Mouse (Mus musculus) layer of hippocampus, postnatal 25 days (tissue): Measurements from ENCODE around the gene Nfya. TPM values are rescaled to one million over a fixed set of nuclear protein-coding genes. Genes with fewer than 3 reads are reported as not detected.

Source experiments
- DNase-seq, 2 experiments: peaks; one replicate each; pipeline ENCODE4 v3.0.0; 2022; ENCODE audit warnings: mixed read lengths in 2 of 2, low spot score in 1 of 2; ENCODE audit errors: extremely low spot score in 1 of 2
- total RNA-seq, 2 experiments: library from RNA; stranded (reverse); gene quantifications; 2 replicates each; pipeline ENCODE4 v1.2.3; 2021

Gene Nfya
- total RNA-seq, 2 experiments from 2014 or later, result 26.7 to 27.1 TPM

DNA sequence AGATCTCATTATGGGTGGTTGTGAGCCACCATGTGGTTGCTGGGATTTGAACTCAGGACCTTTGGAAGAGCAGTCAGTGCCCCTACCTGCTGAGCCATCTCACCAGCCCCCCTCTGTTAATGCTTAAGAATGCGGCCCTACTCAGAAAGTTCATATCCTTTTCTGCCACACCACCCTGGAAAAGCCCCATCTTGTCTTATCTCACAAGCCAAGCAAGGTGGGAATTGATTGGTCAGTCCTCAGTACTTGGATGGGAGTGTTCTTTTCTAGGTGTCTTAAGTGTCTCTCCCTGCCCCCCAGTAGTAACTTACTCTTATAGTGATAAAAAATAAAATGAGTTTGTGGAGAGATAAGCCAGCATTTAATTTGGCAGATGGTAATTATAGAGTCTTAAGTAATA, 5.0 kb downstream of the Nfya start:
- no peak for DNase-seq

DNA sequence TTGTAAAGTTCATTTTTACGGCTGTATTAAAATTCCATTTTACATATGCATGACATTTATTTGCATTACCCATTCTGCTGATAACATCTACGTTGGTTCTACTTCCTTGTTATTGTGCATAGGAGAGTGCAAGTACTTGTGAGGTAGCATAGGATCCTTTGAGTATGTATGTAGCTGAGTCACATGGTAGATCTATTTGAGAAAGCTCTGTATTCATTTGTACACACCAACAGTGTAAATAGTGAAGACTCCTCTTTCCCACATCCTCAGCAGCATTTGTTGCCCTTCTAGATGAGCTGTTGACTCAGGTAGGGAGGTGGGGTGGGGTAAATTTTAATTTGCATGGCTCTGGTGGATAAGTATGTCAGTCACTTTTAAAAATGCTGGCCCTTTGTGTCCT, 5.9 kb downstream of the Nfya start:
- DNase-seq, result no peak

DNA sequence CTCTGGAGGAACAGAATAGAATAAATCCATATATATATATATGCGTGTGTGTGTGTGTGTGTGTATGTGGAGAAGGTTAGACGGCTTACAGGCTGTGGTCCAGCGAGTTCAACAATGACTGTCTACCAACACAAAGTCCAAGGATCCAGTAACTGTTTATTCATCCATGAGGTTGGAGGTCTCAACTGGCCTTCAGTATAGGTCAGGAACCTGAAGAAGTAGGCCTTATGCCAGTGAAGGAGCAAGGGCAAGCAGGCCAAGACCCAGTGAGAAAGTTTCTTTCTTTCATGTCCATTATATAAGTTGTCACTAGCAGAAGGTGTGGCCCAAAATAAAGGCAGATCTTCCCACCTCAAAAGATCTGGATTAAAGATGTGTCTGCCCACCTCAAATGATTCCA, 7.0 kb downstream of the Nfya start:
- DNase-seq, result no peak

DNA sequence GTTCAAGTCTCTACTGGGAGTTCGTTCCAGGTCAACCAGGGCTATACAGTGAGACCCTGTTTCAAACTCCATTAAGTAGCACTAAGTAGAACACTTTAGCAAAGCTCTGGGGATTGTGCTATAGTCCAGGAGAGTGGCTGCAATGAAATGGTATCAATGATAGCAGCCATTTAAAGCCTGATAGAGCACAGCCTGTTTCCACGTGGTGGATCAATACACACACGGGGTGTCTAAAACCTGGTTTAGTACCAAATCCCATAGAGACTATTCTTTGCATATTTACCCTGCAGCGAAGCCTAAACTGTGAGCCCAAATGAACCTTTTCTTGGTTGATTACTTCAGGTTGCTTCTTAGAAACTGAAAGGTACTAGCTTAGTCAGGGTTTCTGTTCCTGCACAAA, 8.0 kb downstream of the Nfya start:
- no peak for DNase-seq

- DNase-seq, result no peak
These were observed 17.1 kb downstream of the Nfya start for GRCm38 (mm10) chr17:48392616-48393015.

DNA sequence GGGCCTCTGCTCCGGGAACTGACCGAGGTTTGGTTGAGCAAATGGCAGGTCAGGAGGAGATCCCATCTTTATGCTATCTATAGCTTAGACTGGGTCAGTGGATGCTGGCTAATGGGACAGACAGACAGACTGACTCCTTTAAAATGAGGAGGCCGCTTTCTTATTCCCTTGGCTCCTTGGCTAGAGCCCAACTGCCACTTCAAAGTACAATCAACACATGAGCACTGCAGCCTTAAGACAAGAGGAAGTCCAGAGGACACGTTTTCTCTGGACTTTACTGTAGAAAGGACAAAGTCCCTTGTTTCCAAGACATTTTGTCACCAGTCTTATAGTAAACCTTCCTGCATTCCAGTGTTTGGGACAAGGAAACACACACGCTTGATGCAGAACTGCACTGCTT, 18.3 kb downstream of the Nfya start:
- no peak for DNase-seq

DNA sequence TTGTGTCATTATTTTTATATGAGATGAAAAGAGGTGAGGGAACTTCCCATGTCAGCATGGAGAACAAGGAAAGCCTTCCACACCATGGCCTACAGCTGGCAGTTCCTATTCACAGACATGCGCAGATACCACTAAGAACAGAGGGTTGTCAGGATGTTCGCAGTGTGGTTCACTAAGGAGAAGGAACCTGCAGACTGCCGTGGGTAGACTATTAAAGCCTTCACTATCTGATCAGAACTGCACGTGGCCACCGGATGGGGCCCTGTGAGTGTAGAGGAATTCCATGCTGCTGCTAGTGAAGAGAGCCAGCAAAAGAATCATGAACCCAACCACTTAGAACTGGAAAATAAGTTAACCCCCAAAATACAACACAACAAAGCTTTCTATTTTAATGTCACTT, 20.3 kb downstream of the Nfya start:
- no peak for DNase-seq

- DNase-seq, result no peak
These were observed 21.0 kb downstream of the Nfya start for GRCm38 (mm10) chr17:48388666-48389065.

DNA sequence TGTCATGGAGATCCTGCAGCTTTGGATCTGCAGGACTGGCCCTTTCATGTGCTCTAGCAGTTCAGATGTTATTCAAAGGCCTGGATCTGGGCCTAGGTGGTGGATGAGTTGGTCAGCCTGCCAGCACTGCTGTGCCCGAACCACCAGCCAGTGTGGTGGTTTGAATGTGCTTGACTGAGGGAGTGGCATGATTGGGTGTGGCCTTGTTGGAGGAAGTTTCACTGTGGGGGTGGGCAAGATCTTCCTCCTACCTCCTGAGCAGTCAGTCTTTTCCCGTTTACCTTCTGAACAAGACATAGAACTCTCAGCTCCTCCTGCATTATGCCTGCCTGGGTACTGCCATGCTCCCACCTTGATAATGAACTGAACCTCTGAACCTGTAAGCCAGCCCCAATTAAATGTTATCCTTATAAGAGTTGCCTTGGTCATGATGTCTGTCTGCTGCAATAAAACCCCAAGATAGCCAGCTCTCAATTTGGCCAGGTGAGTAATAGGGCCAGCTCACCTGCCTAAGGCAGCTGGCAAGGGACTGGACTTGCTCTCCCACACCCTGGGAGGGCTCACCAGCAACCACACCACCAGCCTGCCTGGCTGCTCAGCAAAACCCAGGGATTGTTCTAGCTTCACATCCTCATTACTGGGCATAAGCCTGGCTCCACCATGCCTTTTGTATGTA, 23.8 kb downstream of the Nfya start:
- DNase-seq, result no peak

DNA sequence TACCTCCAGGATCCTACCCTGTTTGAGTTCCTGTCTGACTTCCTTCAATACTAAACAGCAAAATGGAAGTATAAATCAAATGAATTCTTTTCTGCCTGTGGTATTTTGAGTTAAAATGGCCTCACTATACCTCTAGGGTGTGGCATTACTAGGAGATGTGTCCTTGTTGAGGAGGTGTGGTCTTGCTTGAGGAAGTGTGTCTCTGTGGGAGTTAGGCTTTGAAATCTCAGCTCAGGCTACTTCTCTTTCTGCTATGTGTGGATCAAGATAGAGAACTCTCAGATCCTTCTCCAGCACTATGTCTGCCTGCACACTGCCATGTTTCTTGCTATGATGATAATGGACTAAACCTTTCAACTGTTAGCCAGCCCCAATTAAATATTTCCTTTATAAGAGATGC, 30.7 kb downstream of the Nfya start:
- no peak for DNase-seq

DNA sequence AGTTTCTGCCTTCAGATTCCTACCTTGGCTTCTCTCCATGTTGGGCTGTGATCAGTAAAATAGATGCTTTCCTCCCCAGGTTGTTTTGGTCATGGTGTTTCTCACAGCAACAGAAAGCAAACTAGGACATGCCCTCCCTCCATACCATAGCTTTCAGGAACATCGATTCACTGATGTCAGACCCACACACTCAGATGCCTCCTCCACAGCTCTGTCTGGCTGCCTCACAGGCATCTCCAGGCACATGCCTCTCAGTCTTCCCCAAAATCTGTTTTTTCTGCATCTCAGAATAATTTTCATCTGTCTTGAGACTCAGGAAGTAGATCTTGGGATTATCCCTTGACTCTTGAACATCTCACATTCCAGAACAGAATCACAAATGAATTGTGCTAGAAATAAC, 33.6 kb downstream of the Nfya start:
- DNase-seq, result no peak

- no peak for DNase-seq
These were observed 36.7 kb downstream of the Nfya start for GRCm38 (mm10) chr17:48372987-48373386.

GRCm38 (mm10) chr17:48371621-48372020, 38.1 kb downstream of the Nfya start:
- DNase-seq, result no peak

DNA sequence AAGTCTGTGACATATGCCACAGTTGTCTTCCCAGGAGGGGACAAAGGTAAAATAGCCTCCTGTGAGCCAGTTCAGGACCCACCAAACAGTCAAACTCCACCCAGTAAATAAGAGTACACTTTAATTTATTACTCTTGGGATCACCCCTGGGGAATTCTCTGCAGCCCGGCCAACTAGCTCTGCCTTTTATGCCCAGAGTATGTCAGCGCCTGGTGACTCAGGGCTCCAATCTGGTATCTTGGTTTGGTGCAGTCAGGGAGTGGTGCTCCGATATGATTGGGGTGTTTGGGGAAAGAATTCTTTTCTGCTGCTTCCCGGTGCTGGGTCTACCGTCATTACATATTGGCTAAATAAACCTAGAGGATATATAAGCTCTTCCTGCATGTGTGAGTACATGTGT, 42.9 kb downstream of the Nfya start:
- no peak for DNase-seq

GRCm38 (mm10) chr17:48365511-48366155, 44.1 kb downstream of the Nfya start:
- DNase-seq, result no peak

- no peak for DNase-seq
These were observed 46.2 kb downstream of the Nfya start for GRCm38 (mm10) chr17:48363421-48363965.

- DNase-seq, result peak; percentile 14 to 46
These were observed 46.7 kb downstream of the Nfya start for GRCm38 (mm10) chr17:48362966-48363365.

DNA sequence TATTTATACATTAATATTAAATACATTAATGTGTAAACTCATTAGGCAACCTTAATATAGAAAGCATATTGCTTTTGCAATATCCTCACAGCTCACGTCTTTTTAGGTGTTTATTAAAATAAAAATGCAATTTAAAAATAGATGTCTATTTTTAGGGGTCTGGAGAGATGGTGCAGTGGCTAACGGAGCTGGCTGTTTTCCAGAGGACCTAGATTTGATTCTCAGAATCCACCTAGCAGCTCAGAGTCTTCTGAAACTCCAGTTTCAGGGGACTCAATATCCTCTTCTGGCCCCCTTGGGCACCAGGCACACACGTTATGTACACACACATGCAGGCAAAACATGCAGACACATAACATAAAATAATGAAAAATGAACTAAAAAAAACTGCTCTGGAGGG, 47.4 kb downstream of the Nfya start:
- no peak for DNase-seq

DNA sequence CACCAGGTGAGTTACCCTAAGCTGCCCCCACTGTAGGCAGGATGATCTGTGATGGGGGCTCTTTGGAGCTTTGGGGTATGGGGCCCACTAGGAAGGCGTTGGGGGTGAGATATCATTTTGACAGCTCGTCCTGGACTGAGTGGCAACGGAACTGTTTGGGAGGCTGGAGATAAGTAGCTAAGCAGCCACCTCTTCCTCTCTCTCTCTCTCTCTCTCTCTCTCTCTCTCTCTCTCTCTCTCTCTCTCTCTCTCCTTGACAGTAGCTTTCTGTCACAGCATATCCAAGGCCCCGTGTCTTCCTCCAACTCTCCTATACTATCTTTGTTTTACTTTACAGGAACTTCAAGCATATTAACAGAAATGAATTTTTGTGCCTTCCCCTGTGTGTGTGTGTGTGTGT, 49.2 kb downstream of the Nfya start:
- DNase-seq, result no peak

DNA sequence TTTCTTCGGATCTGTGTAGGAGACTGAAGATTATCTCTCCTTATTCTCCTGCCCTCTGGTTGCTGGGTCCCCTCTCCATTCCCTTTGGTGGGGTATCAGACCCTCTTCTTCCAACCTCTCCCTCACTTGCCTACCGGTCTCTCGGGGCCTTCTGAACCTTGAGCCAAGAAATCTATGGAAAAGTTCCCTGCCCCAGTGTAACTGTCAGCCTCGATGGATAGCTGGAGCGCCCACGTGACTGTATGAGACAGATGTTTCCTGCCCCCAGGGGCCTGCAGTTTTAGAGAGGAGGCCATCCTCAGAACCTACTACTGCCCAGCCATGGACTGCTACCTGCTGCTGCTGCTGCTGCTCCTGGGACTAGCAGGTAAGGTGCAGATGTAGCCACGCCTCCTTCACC, 50.1 kb downstream of the Nfya start, which contains the start of gene Treml1:
TSS of gene Treml1 (plus strand) at position 301 of the 400 bp plus-strand sequence.
- no peak for DNase-seq

GRCm38 (mm10) chr17:48357892-48358291, 51.8 kb downstream of the Nfya start:
- no peak for DNase-seq

DNA sequence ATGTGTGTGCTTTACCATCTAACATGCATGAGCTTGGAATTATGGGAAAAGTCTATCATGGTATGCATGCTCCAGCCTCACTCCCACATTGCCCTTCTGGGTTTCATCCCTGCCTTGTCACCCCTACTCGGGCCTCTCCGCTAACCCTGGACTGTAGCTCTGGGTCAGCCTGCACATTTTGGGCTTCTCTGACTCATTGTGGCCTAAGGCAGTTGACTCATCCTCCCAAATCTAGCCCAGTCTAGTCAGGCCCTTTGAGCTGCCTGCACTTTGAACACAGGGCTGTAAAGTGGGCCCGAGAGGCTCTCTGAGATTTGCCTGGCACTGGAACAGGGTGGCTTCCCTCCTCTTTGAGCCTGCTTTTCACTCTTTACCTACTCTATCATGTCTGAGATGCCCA, 53.9 kb downstream of the Nfya start:
- no peak for DNase-seq
